In genomic region chr1:171286517-171286916, GRCm38 (mm10) we compare ENCODE assay signal across 8 mouse cellular contexts. TPM values are rescaled to one million over a fixed set of nuclear protein-coding genes. Genes with fewer than 3 reads are reported as not detected.
A peak's percentile ranks its signal among the peaks of the same experiment; 100 is the strongest.
DNase-seq lines count a peak whose midpoint lies in the region; ATAC-seq and TF ChIP-seq lines count a peak whose summit lies in the region.

No protein-coding gene starts in this region.

- no peak for ATAC-seq in midbrain, embryonic 13.5 days

- 88% methylated on average over 19 of the region's 19 CpGs for WGBS in hindbrain, embryonic 10.5 days
- WGBS in midbrain, embryonic 13.5 days: 87% methylated on average over 19 of the region's 19 CpGs

- H3K4me2 ChIP-seq in midbrain, embryonic 13.5 days (replicated peaks): peak overlapping the region; percentile 73

- H3K27me3 ChIP-seq in E14TG2a.4 (ENCODE audit: insufficient read depth, low read length): no peaks in the 10 kb centered on the region
- no peaks in the 10 kb centered on the region for H3K27me3 ChIP-seq in hindbrain, embryonic 10.5 days (ENCODE audit: insufficient read depth, poor library complexity, severe bottlenecking)
- H3K27me3 ChIP-seq in midbrain, embryonic 13.5 days: no peaks in the 10 kb centered on the region

- peak overlapping the region; percentile 96 for H3K9ac ChIP-seq in midbrain, embryonic 13.5 days (replicated peaks)

- intact Hi-C loops in gastrocnemius, adult 2 months (cut with DNase I): loop anchor here (2.0 to 10.0 kb wide), 2 partner anchors 16 to 172 kb away; partner anchors contain the start of genes B4galt3 and Cfap126

- no peaks in the 10 kb centered on the region for H3K9me3 ChIP-seq in E14TG2a.4 (ENCODE audit: low read length)
- no peaks in the 10 kb centered on the region for H3K9me3 ChIP-seq in hindbrain, embryonic 10.5 days
- H3K9me3 ChIP-seq in midbrain, embryonic 13.5 days: no peaks in the 10 kb centered on the region

- no peak overlapping the region for H3K27ac ChIP-seq in gastrocnemius, adult 2 months
- peak overlapping the region; percentile 100 for H3K27ac ChIP-seq in hindbrain, embryonic 10.5 days
- H3K27ac ChIP-seq in midbrain, embryonic 13.5 days: peak overlapping the region; percentile 98; the same call in 1 of the 2 replicates

- H3K36me3 ChIP-seq in E14TG2a.4 (ENCODE audit: insufficient read depth, low read length): peaks cover 71% of the 10 kb centered on the region
- peaks cover 80% of the 10 kb centered on the region for H3K36me3 ChIP-seq in hindbrain, embryonic 10.5 days
- H3K36me3 ChIP-seq in midbrain, embryonic 13.5 days: peaks cover 61% of the 10 kb centered on the region

- no peak for DNase-seq in gastrocnemius, adult 2 months
- no peak for DNase-seq in gastrocnemius, postnatal 25 days
- no peak for DNase-seq in hindbrain, embryonic 10.5 days (ENCODE audit: low spot score)
- DNase-seq in embryo, embryonic 11 days: no peak
- no peak for DNase-seq in right cerebral cortex, postnatal 36 days (ENCODE audit: low spot score in 2 of 2)
- no peak for DNase-seq in ovary, postnatal 10 days (ENCODE audit: low spot score)

- H3K4me1 ChIP-seq in E14TG2a.4 (replicated peaks; ENCODE audit: low read depth, low read length): peaks cover 75% of the 10 kb centered on the region
- H3K4me1 ChIP-seq in hindbrain, embryonic 10.5 days (replicated peaks): peaks cover 46% of the 10 kb centered on the region
- peaks cover 40% of the 10 kb centered on the region for H3K4me1 ChIP-seq in midbrain, embryonic 13.5 days (replicated peaks)

- no peak for TF ChIP-seq CTCF in gastrocnemius, adult 2 months (IDR thresholded peaks at IDR 0.05)
- TF ChIP-seq CTCF in E14TG2a.4 (conservative IDR thresholded peaks at IDR 0.05; ENCODE audit: low read length): no peak

- peak overlapping the region; percentile 92 for H3K4me3 ChIP-seq in gastrocnemius, adult 2 months
- H3K4me3 ChIP-seq in E14TG2a.4 (replicated peaks; ENCODE audit: low read length): peak overlapping the region; percentile 98
- peak overlapping the region; percentile 96; the same call in 1 of the 2 replicates for H3K4me3 ChIP-seq in hindbrain, embryonic 10.5 days
- peak overlapping the region; percentile 89 for H3K4me3 ChIP-seq in midbrain, embryonic 13.5 days (replicated peaks)

RNA-seq across cellular contexts. Expression of gene Usp21, which starts 1.3 kb away (rescaled TPM):
- 10 to 100 TPM; 15.8 to 18.7 TPM for total RNA-seq in gastrocnemius, adult 2 months (2021)
- total RNA-seq in gastrocnemius, postnatal 25 days (2021): 10 to 100 TPM; 14.2 to 15.7 TPM
- polyA plus RNA-seq in hindbrain, embryonic 10.5 days (2016; fragmentation: Nextera tagmentation; extraction: Ambion mirVana): 95.6 and 111 TPM in 2 replicates
- polyA plus RNA-seq in midbrain, embryonic 13.5 days (2015; fragmentation: Nextera tagmentation; extraction: Ambion mirVana): 112 and 121 TPM in 2 replicates

RNA-seq across cellular contexts. Expression of gene Ppox, which starts 5.5 kb away (rescaled TPM):
- 1 to 10 TPM; 7.9 to 8.6 TPM for total RNA-seq in gastrocnemius, adult 2 months (2021)
- 10 to 100 TPM in 1 of 2 experiments, 1 to 10 TPM in 1; 9.4 to 11.6 TPM for total RNA-seq in gastrocnemius, postnatal 25 days (2021)
- polyA plus RNA-seq in hindbrain, embryonic 10.5 days (2016; fragmentation: Nextera tagmentation; extraction: Ambion mirVana): 54.1 and 56.2 TPM in 2 replicates
- polyA plus RNA-seq in midbrain, embryonic 13.5 days (2015; fragmentation: Nextera tagmentation; extraction: Ambion mirVana): 56.0 and 56.4 TPM in 2 replicates

RNA-seq across cellular contexts. Expression of gene Ufc1, which starts 8.3 kb away (rescaled TPM):
- total RNA-seq in gastrocnemius, adult 2 months (2021): 10 to 100 TPM; 84.3 to 93.2 TPM
- total RNA-seq in gastrocnemius, postnatal 25 days (2021): 10 to 100 TPM; 70.9 to 80.8 TPM
- polyA plus RNA-seq in hindbrain, embryonic 10.5 days (2016; fragmentation: Nextera tagmentation; extraction: Ambion mirVana): 105 and 111 TPM in 2 replicates
- 112 and 126 TPM in 2 replicates for polyA plus RNA-seq in midbrain, embryonic 13.5 days (2015; fragmentation: Nextera tagmentation; extraction: Ambion mirVana)

RNA-seq across cellular contexts. Expression of gene B4galt3, which starts 16.4 kb away (rescaled TPM):
- 10 to 100 TPM; 12.1 to 12.5 TPM for total RNA-seq in gastrocnemius, adult 2 months (2021)
- 1 to 10 TPM; 8.6 to 9.8 TPM for total RNA-seq in gastrocnemius, postnatal 25 days (2021)
- 70.3 and 80.9 TPM in 2 replicates for polyA plus RNA-seq in hindbrain, embryonic 10.5 days (2016; fragmentation: Nextera tagmentation; extraction: Ambion mirVana)
- polyA plus RNA-seq in midbrain, embryonic 13.5 days (2015; fragmentation: Nextera tagmentation; extraction: Ambion mirVana): 99.0 and 99.8 TPM in 2 replicates

RNA-seq across cellular contexts. Expression of gene Ndufs2, which starts 35.3 kb away (rescaled TPM):
- 1,000 to 10,000 TPM; 1,014 to 1,063 TPM for total RNA-seq in gastrocnemius, adult 2 months (2021)
- 1,000 to 10,000 TPM in 1 of 2 experiments, 100 to 1,000 TPM in 1; 872 to 1,009 TPM for total RNA-seq in gastrocnemius, postnatal 25 days (2021)
- 250 and 275 TPM in 2 replicates for polyA plus RNA-seq in hindbrain, embryonic 10.5 days (2016; fragmentation: Nextera tagmentation; extraction: Ambion mirVana)
- 231 and 234 TPM in 2 replicates for polyA plus RNA-seq in midbrain, embryonic 13.5 days (2015; fragmentation: Nextera tagmentation; extraction: Ambion mirVana)
